Mouse (Mus musculus): Measurements from ENCODE around the gene Usf3. TPM values are rescaled to one million over a fixed set of nuclear protein-coding genes. Genes with fewer than 3 reads are reported as not detected.

Usf3 gene
- polyA plus RNA-seq, 1 experiment from 2014 or later: 4.4 TPM

DNA sequence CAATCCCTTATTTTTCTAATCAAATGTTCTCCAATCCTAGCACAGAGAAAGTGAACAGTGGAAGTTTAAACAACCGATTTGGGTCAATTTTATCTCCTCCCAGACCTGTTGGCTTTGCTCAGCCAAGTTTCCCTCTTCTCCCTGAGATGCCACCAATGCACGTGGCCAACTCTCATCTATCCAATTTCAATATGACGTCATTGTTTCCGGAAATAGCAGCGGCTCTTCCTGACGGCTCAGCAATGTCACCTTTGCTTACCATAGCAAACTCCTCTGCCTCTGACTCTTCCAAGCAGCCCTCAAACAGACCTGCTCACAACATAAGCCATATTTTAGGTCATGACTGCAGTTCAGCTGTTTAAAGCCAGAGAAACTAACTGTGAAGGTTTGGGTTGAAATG is 48.4 kb downstream of the Usf3 start:
- no peak overlapping the region for H3K4me2 ChIP-seq (ENCODE audit: low read depth, low read length)
- no peaks in the 10 kb centered on the region for H3K9me3 ChIP-seq (replicated peaks; ENCODE audit: control insufficient read depth, low read length)
- no peak for ATAC-seq (replicated peaks; ENCODE audit: insufficient number of reproducible peaks, low FRiP score, low TSS enrichment, low read depth)
- DNase-seq (ENCODE audit: low spot score): no peak
- H3K9ac ChIP-seq (replicated peaks; ENCODE audit: low read length): no peak overlapping the region
- H3K36me3 ChIP-seq (replicated peaks; ENCODE audit: control insufficient read depth, insufficient read depth, low read depth, low read length): peaks cover 10% of the 10 kb centered on the region
- H3K4me3 ChIP-seq (ENCODE audit: low read depth, low read length): no peak overlapping the region
- 86% methylated on average over 6 of the region's 6 CpGs for WGBS
- H3K27ac ChIP-seq (replicated peaks; ENCODE audit: low read depth, low read length): no peak overlapping the region
- H3K27me3 ChIP-seq (ENCODE audit: control insufficient read depth, insufficient read depth, low read length): no peaks in the 10 kb centered on the region
- no peaks in the 10 kb centered on the region for H3K4me1 ChIP-seq (ENCODE audit: control insufficient read depth, insufficient read depth, low read length)

DNA sequence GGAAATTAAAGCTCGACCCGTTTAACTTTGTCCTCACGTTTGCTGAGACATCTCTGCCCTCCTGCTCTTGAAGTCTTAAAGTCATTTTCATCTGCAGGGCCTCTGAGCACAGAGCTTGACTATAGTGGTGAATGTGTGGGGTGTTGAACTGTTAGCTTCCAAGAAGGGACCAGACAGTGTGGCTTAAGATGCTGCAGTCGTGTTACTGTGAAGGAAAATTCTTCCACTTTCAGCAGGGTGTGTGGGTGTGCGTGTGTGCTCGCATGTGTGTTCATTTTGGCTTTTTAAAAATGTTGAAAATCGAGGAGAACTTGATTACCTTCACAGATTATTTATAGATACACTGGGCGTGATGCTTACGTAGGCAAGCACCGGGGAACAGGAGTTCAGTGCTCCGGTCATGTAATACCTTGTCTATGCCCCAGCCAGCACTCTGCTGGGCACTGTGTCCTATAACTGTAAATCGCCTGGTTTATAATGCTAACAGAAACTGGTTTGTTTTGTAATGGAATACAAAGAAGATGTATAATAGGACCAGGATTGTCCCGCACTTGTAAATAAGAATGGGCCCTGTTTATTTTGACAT is 53.8 kb downstream of the Usf3 start:
- Histone ChIP-seq H3K4me3 (ENCODE audit: low read depth, low read length) (no peak overlapping the region), H3K9me3 (replicated peaks; ENCODE audit: control insufficient read depth, low read length) (no peaks in the 10 kb centered on the region), H3K4me2 (ENCODE audit: low read depth, low read length) (no peak overlapping the region), H3K9ac (replicated peaks; ENCODE audit: low read length) (no peak overlapping the region), H3K4me1 (ENCODE audit: control insufficient read depth, insufficient read depth, low read length) (no peaks in the 10 kb centered on the region), H3K27me3 (ENCODE audit: control insufficient read depth, insufficient read depth, low read length) (no peaks in the 10 kb centered on the region), H3K36me3 (replicated peaks; ENCODE audit: control insufficient read depth, insufficient read depth, low read depth, low read length) (no peaks in the 10 kb centered on the region), H3K27ac (replicated peaks; ENCODE audit: low read depth, low read length) (no peak overlapping the region)
- 93% methylated on average over 13 of the region's 13 CpGs for WGBS
- ATAC-seq (replicated peaks; ENCODE audit: insufficient number of reproducible peaks, low FRiP score, low TSS enrichment, low read depth): no peak
- no peak for DNase-seq (ENCODE audit: low spot score)

DNA sequence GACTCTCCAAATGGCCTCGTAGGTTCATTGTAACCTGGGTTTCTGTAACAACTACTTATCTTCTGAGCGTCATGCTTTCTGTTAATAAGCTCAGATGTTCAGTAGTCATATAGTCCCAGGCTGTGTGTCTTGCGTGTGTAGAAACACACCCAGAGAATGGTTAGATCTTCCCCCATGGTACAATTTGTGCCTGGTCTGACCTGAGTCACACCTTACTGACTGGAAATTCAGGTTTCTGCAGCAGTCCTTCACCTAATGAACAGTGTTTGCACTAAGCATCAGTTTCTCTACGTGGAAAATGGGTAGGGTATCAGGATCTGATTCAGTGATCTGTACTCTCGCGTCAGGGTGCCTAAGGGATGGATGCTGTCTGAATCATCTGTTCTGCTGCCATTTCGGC is 60.0 kb downstream of the Usf3 start:
- no peak overlapping the region for H3K9ac ChIP-seq (replicated peaks; ENCODE audit: low read length)
- DNase-seq (ENCODE audit: low spot score): no peak
- ATAC-seq (replicated peaks; ENCODE audit: insufficient number of reproducible peaks, low FRiP score, low TSS enrichment, low read depth): no peak
- no peaks in the 10 kb centered on the region for H3K4me1 ChIP-seq (ENCODE audit: control insufficient read depth, insufficient read depth, low read length)
- no peak overlapping the region for H3K4me2 ChIP-seq (ENCODE audit: low read depth, low read length)
- H3K36me3 ChIP-seq (replicated peaks; ENCODE audit: control insufficient read depth, insufficient read depth, low read depth, low read length): no peaks in the 10 kb centered on the region
- WGBS: 85% methylated on average over 7 of the region's 7 CpGs
- H3K4me3 ChIP-seq (ENCODE audit: low read depth, low read length): no peak overlapping the region
- no peaks in the 10 kb centered on the region for H3K9me3 ChIP-seq (replicated peaks; ENCODE audit: control insufficient read depth, low read length)
- H3K27me3 ChIP-seq (ENCODE audit: control insufficient read depth, insufficient read depth, low read length): no peaks in the 10 kb centered on the region
- H3K27ac ChIP-seq (replicated peaks; ENCODE audit: low read depth, low read length): no peak overlapping the region

DNA sequence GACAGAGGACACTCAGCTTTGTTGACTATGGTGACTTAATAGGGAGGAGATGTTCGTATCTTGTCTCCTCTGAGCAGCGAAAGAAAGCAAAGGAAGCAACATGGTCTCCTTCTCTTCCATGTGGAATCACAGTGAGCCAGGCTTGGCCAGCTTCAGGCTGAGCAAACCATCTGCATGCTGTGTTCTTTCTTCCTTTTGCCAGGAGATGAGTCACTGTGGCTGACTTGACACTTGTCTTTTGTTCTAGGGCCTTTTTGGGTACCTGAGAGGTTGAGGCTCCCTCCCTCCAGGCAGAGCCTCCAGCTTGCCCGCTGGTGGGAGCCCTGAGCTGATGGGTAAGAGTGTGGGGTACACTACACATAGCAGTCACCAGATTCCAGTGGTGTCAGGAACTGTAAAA is 64.8 kb downstream of the Usf3 start:
- ATAC-seq (replicated peaks; ENCODE audit: insufficient number of reproducible peaks, low FRiP score, low TSS enrichment, low read depth): no peak
- Histone ChIP-seq H3K36me3 (replicated peaks; ENCODE audit: control insufficient read depth, insufficient read depth, low read depth, low read length) (no peaks in the 10 kb centered on the region), H3K27ac (replicated peaks; ENCODE audit: low read depth, low read length) (no peak overlapping the region), H3K27me3 (ENCODE audit: control insufficient read depth, insufficient read depth, low read length) (no peaks in the 10 kb centered on the region), H3K4me2 (ENCODE audit: low read depth, low read length) (no peak overlapping the region), H3K4me3 (ENCODE audit: low read depth, low read length) (no peak overlapping the region), H3K9me3 (replicated peaks; ENCODE audit: control insufficient read depth, low read length) (no peaks in the 10 kb centered on the region), H3K9ac (replicated peaks; ENCODE audit: low read length) (no peak overlapping the region), H3K4me1 (ENCODE audit: control insufficient read depth, insufficient read depth, low read length) (no peaks in the 10 kb centered on the region)
- 73% methylated on average over 3 of the region's 3 CpGs for WGBS
- no peak for DNase-seq (ENCODE audit: low spot score)

DNA sequence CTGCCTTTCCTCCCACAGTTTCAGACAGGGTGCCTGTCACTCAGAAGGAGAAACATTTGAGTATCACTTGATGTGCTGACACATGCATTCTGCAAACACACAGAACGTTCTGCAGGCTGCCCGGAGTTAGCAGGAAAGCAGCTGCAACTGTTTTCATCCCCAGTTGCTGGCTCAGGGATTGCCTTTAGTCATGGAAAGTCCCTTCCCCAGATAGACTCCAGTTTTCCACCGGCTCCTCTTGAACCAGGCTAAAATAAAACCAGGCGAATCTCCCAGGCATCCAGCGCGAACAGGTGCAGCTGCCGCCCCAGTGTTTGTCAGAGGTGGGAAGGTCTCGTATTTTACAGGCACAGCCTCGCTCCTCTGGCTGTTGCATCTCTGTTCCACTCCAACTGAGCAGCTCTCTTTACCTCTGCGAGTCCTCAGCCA is 65.8 kb downstream of the Usf3 start:
- WGBS: 58% methylated on average over 10 of the region's 10 CpGs
- Histone ChIP-seq H3K9me3 (replicated peaks; ENCODE audit: control insufficient read depth, low read length) (no peaks in the 10 kb centered on the region), H3K4me3 (ENCODE audit: low read depth, low read length) (no peak overlapping the region), H3K4me1 (ENCODE audit: control insufficient read depth, insufficient read depth, low read length) (no peaks in the 10 kb centered on the region), H3K9ac (replicated peaks; ENCODE audit: low read length) (no peak overlapping the region), H3K27ac (replicated peaks; ENCODE audit: low read depth, low read length) (no peak overlapping the region), H3K36me3 (replicated peaks; ENCODE audit: control insufficient read depth, insufficient read depth, low read depth, low read length) (no peaks in the 10 kb centered on the region), H3K4me2 (ENCODE audit: low read depth, low read length) (no peak overlapping the region), H3K27me3 (ENCODE audit: control insufficient read depth, insufficient read depth, low read length) (no peaks in the 10 kb centered on the region)
- ATAC-seq (replicated peaks; ENCODE audit: insufficient number of reproducible peaks, low FRiP score, low TSS enrichment, low read depth) (no peak), DNase-seq (ENCODE audit: low spot score) (no peak)

DNA sequence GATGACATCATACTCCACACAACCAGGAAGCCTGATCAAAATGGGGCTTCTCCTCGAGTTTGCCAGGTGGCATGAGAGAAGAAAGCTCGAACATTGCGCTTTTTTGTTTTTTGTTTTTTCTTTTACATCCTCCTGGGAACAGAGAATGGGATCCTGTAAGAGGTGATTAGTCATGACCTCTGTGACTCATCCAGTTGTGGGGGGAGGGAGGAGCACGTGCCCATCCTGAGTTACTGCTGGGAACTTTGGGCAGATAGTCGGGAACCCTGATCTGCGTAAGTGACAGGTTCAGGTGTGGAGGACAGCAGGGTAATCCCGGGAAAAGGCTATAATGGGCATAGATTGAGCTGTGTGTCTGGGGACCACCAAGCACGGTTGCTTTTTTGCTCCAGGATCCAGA is 67.4 kb downstream of the Usf3 start:
- Histone ChIP-seq H3K36me3 (replicated peaks; ENCODE audit: control insufficient read depth, insufficient read depth, low read depth, low read length) (no peaks in the 10 kb centered on the region), H3K9ac (replicated peaks; ENCODE audit: low read length) (no peak overlapping the region), H3K4me2 (ENCODE audit: low read depth, low read length) (no peak overlapping the region), H3K27me3 (ENCODE audit: control insufficient read depth, insufficient read depth, low read length) (no peaks in the 10 kb centered on the region), H3K4me1 (ENCODE audit: control insufficient read depth, insufficient read depth, low read length) (no peaks in the 10 kb centered on the region), H3K27ac (replicated peaks; ENCODE audit: low read depth, low read length) (no peak overlapping the region), H3K4me3 (ENCODE audit: low read depth, low read length) (no peak overlapping the region), H3K9me3 (replicated peaks; ENCODE audit: control insufficient read depth, low read length) (no peaks in the 10 kb centered on the region)
- DNase-seq (ENCODE audit: low spot score) (no peak), ATAC-seq (replicated peaks; ENCODE audit: insufficient number of reproducible peaks, low FRiP score, low TSS enrichment, low read depth) (no peak)
- WGBS: 62% methylated on average over 8 of the region's 8 CpGs

DNA sequence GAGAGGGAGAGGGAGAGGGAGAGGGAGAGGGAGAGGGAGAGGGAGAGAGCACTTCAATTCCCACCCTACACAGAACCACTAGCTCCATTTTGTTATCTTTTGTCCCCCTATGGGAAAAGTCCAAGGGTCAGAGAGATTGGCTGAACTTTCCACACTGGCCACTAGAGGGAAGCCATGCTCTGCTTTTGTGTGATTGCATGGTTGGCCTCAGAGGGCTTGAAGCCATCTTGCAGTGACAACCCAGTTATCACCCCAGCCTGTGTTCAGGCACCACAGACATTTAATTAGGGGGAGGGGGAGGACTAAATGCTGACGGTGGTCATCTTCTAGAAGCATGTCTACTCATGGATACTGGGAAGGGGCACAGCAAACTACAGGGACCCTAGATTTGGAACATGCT is 69.6 kb downstream of the Usf3 start:
- Histone ChIP-seq H3K27me3 (ENCODE audit: control insufficient read depth, insufficient read depth, low read length) (no peaks in the 10 kb centered on the region), H3K27ac (replicated peaks; ENCODE audit: low read depth, low read length) (no peak overlapping the region), H3K4me2 (ENCODE audit: low read depth, low read length) (no peak overlapping the region), H3K36me3 (replicated peaks; ENCODE audit: control insufficient read depth, insufficient read depth, low read depth, low read length) (no peaks in the 10 kb centered on the region), H3K4me3 (ENCODE audit: low read depth, low read length) (no peak overlapping the region), H3K9me3 (replicated peaks; ENCODE audit: control insufficient read depth, low read length) (no peaks in the 10 kb centered on the region), H3K9ac (replicated peaks; ENCODE audit: low read length) (no peak overlapping the region), H3K4me1 (ENCODE audit: control insufficient read depth, insufficient read depth, low read length) (no peaks in the 10 kb centered on the region)
- ATAC-seq (replicated peaks; ENCODE audit: insufficient number of reproducible peaks, low FRiP score, low TSS enrichment, low read depth) (no peak), DNase-seq (ENCODE audit: low spot score) (peak; percentile 89)
- WGBS: 4% methylated on average over 1 of the region's 1 CpGs

DNA sequence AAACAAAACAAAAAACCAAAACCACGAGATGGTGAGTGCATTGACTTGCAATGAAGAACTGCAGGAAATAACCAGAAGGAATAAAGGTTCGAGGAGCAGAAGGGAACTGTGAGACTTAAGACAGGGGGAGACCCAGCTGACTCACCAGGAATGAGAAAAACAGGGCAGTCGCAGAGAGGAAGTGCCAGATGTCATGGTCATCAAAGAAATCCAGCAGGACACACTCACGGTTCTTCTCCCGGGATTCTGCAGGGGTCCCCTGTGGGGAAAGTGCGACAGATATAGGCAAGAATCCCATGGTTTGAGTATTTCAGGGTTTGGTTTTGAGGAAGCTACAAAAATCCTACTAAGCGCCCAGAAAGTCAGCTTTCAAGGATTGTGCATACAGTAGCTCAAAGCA is 70.3 kb downstream of the Usf3 start:
- DNase-seq (ENCODE audit: low spot score) (no peak), ATAC-seq (replicated peaks; ENCODE audit: insufficient number of reproducible peaks, low FRiP score, low TSS enrichment, low read depth) (no peak)
- Histone ChIP-seq H3K4me3 (ENCODE audit: low read depth, low read length) (no peak overlapping the region), H3K9me3 (replicated peaks; ENCODE audit: control insufficient read depth, low read length) (no peaks in the 10 kb centered on the region), H3K4me1 (ENCODE audit: control insufficient read depth, insufficient read depth, low read length) (no peaks in the 10 kb centered on the region), H3K27me3 (ENCODE audit: control insufficient read depth, insufficient read depth, low read length) (no peaks in the 10 kb centered on the region), H3K27ac (replicated peaks; ENCODE audit: low read depth, low read length) (no peak overlapping the region), H3K4me2 (ENCODE audit: low read depth, low read length) (no peak overlapping the region), H3K9ac (replicated peaks; ENCODE audit: low read length) (no peak overlapping the region), H3K36me3 (replicated peaks; ENCODE audit: control insufficient read depth, insufficient read depth, low read depth, low read length) (no peaks in the 10 kb centered on the region)
- WGBS: 65% methylated on average over 7 of the region's 7 CpGs

Data from embryonic facial prominence, embryonic 11.5 days (tissue).